Mouse (Mus musculus): ENCODE measurements around the gene Pnpla1.

Gene Pnpla1

GRCm38 (mm10) chr17:28843665-28844064, 14.5 kb upstream of the Pnpla1 start:
- no peak for DNase-seq

GRCm38 (mm10) chr17:28846974-28847617, 11.1 kb upstream of the Pnpla1 start:
- DNase-seq: no peak

GRCm38 (mm10) chr17:28850511-28850910, 7.7 kb upstream of the Pnpla1 start:
- no peak for DNase-seq

- DNase-seq: no peak
Measured at GRCm38 (mm10) chr17:28854377-28854776, 3.8 kb upstream of the Pnpla1 start.

GRCm38 (mm10) chr17:28855166-28855885, 2.9 kb upstream of the Pnpla1 start:
- no peak for DNase-seq

GRCm38 (mm10) chr17:28856030-28856429, 2.2 kb upstream of the Pnpla1 start:
- no peak for DNase-seq

- no peak for DNase-seq
Measured at GRCm38 (mm10) chr17:28863926-28864325, 5.7 kb downstream of the Pnpla1 start.

- no peak for DNase-seq
Measured at GRCm38 (mm10) chr17:28864464-28864863, 6.3 kb downstream of the Pnpla1 start.

- no peak for DNase-seq
Measured at GRCm38 (mm10) chr17:28866921-28867320, 8.7 kb downstream of the Pnpla1 start.

- no peak for DNase-seq
Measured at GRCm38 (mm10) chr17:28867381-28867780, 9.2 kb downstream of the Pnpla1 start.

GRCm38 (mm10) chr17:28869412-28870110, 11.3 kb downstream of the Pnpla1 start:
- DNase-seq: peak; percentile 86

- no peak for DNase-seq
Measured at GRCm38 (mm10) chr17:28870435-28870834, 12.2 kb downstream of the Pnpla1 start.

GRCm38 (mm10) chr17:28871831-28872230, 13.6 kb downstream of the Pnpla1 start:
- no peak for DNase-seq

- no peak for DNase-seq
Measured at GRCm38 (mm10) chr17:28872322-28872721, 14.1 kb downstream of the Pnpla1 start.

- DNase-seq: no peak
Measured at GRCm38 (mm10) chr17:28874216-28874615, 16.0 kb downstream of the Pnpla1 start.

- DNase-seq: no peak
Measured at GRCm38 (mm10) chr17:28874825-28875224, 16.6 kb downstream of the Pnpla1 start.

- peak; percentile 89 for DNase-seq
Measured at GRCm38 (mm10) chr17:28875316-28875715, 17.1 kb downstream of the Pnpla1 start.

GRCm38 (mm10) chr17:28876331-28876730, 18.1 kb downstream of the Pnpla1 start:
- DNase-seq: no peak

GRCm38 (mm10) chr17:28876821-28877220, 18.6 kb downstream of the Pnpla1 start:
- peak; percentile 39 for DNase-seq

GRCm38 (mm10) chr17:28879931-28880391, 21.8 kb downstream of the Pnpla1 start:
- peak; percentile 57 for DNase-seq

- no peak for DNase-seq
Measured at GRCm38 (mm10) chr17:28882316-28882715, 24.1 kb downstream of the Pnpla1 start.

- DNase-seq: no peak
Measured at GRCm38 (mm10) chr17:28882810-28883209, 24.6 kb downstream of the Pnpla1 start.

- no peak for DNase-seq
Measured at GRCm38 (mm10) chr17:28883941-28884516, 25.8 kb downstream of the Pnpla1 start.

All from layer of hippocampus, adult 9-11 months (tissue).